Mouse (Mus musculus) liver, postnatal 0 days (tissue): ENCODE measurements around the gene Hrct1.

Experiments used
- CTCF ChIP-seq: sonication (generic); IDR thresholded peaks from 2 replicates; pipeline ENCODE4 v1.5.1; 2016; ENCODE audit warnings: antibody characterized with exemption, low read depth
- EP300 ChIP-seq: IDR thresholded peaks from 2 replicates; pipeline ENCODE4 v1.6.1; 2016; ENCODE audit warnings: antibody characterized with exemption, low read depth, mild to moderate bottlenecking

GRCm38 (mm10) chr4:43705991-43706390, 21.0 kb upstream of the Hrct1 start:
- TF ChIP-seq CTCF (no peak), EP300 (no peak)
